Mouse (Mus musculus) gonadal fat pad, adult 2 months (tissue): ENCODE measurements around the gene Cyth1. TPM values are rescaled to one million over a fixed set of nuclear protein-coding genes. Genes with fewer than 3 reads are reported as not detected.

ENCODE experiments used
- DNase-seq: peaks from one replicate; pipeline ENCODE4 v3.0.0-alpha.2; 2012; ENCODE audit warnings: low read depth
- polyA plus RNA-seq: library from polyadenylated mRNA; depleted of rRNA; stranded (reverse); fragments of >200 nt; gene quantifications from 2 replicates; pipeline ENCODE4 v1.2.3, GENCODE M21; 2012; rRNA removed

Gene Cyth1
- polyA plus RNA-seq, 1 experiment = 19.6 TPM

GRCm38 (mm10) chr11:118114581-118115110, 133.7 kb downstream of the Cyth1 start:
- DNase-seq = no peak

GRCm38 (mm10) chr11:118113516-118114205, 134.7 kb downstream of the Cyth1 start:
- DNase-seq = no peak

GRCm38 (mm10) chr11:118104001-118104400, 144.4 kb downstream of the Cyth1 start:
- no peak for DNase-seq

- no peak for DNase-seq
Measured at GRCm38 (mm10) chr11:118103383-118103782, 145.0 kb downstream of the Cyth1 start.

GRCm38 (mm10) chr11:118102838-118103237, 145.6 kb downstream of the Cyth1 start:
- DNase-seq = peak; percentile 8

GRCm38 (mm10) chr11:118101133-118101532, 147.3 kb downstream of the Cyth1 start:
- no peak for DNase-seq

- no peak for DNase-seq
Measured at GRCm38 (mm10) chr11:118096736-118097135, 151.7 kb downstream of the Cyth1 start.

GRCm38 (mm10) chr11:118095004-118095403, 153.4 kb downstream of the Cyth1 start:
- no peak for DNase-seq

GRCm38 (mm10) chr11:118091002-118091670, 157.3 kb downstream of the Cyth1 start:
- no peak for DNase-seq

- no peak for DNase-seq
Measured at GRCm38 (mm10) chr11:118088896-118089295, 159.5 kb downstream of the Cyth1 start.

GRCm38 (mm10) chr11:118085961-118086360, 162.4 kb downstream of the Cyth1 start:
- no peak for DNase-seq

GRCm38 (mm10) chr11:118085176-118085575, 163.2 kb downstream of the Cyth1 start:
- DNase-seq = no peak

GRCm38 (mm10) chr11:118084266-118084665, 164.1 kb downstream of the Cyth1 start:
- no peak for DNase-seq

- no peak for DNase-seq
Measured at GRCm38 (mm10) chr11:118083811-118084210, 164.6 kb downstream of the Cyth1 start.

- DNase-seq = no peak
Measured at GRCm38 (mm10) chr11:118082294-118082693, 166.1 kb downstream of the Cyth1 start.

Other genes with a start within 250 kb of the Cyth1 start
- 0.16 and 0.25 TPM in 2 replicates for gene Dnah17, start 118.0 kb downstream of the Cyth1 start, polyA plus RNA-seq
- gene Usp36, start 41.7 kb upstream of the Cyth1 start, polyA plus RNA-seq = 11.6 and 13.6 TPM in 2 replicates
- gene Cep295nl, start 93.9 kb upstream of the Cyth1 start, polyA plus RNA-seq = 0.95 and 1.4 TPM in 2 replicates
- 161 and 230 TPM in 2 replicates for gene Timp2, start 107.1 kb upstream of the Cyth1 start, polyA plus RNA-seq
- gene Lgals3bp, start 153.5 kb upstream of the Cyth1 start, polyA plus RNA-seq = 271 and 275 TPM in 2 replicates
- 54.7 and 60.8 TPM in 2 replicates for gene Cant1, start 170.5 kb upstream of the Cyth1 start, polyA plus RNA-seq
- gene C1qtnf1, start 179.6 kb upstream of the Cyth1 start, polyA plus RNA-seq = 29.2 and 32.3 TPM in 2 replicates
- gene Engase, start 228.2 kb upstream of the Cyth1 start, polyA plus RNA-seq = 19.2 and 20.8 TPM in 2 replicates